Mouse (Mus musculus) cortical plate, adult 2 months (tissue): ENCODE measurements around the gene Adam33.

Source experiments
- CTCF ChIP-seq: fragments of 200-500 bp; IDR thresholded peaks from 2 replicates; pipeline ENCODE4 v1.5.1; 2011; ENCODE audit warnings: mild to moderate bottlenecking, control low read depth, low read length; ENCODE audit not compliant: insufficient read depth; ENCODE audit errors: extremely low read depth
- POLR2A ChIP-seq: fragments of 200-500 bp; IDR thresholded peaks from 2 replicates; pipeline ENCODE4 v1.6.1; 2011; ENCODE audit warnings: mild to moderate bottlenecking, low read length, control low read depth; ENCODE audit not compliant: insufficient read depth; ENCODE audit errors: extremely low read depth

GRCm38 (mm10) chr2:131038197-131038596 lies 25.4 kb downstream of the Adam33 start:
- no peak for TF ChIP-seq CTCF
- no peak for TF ChIP-seq POLR2A
